Mouse (Mus musculus) liver, adult 2 months (tissue): ENCODE data around the gene Ergic1. TPM values are rescaled to one million over a fixed set of nuclear protein-coding genes. Genes with fewer than 3 reads are reported as not detected.

Experiments used
- DNase-seq: peaks from one replicate; pipeline ENCODE4 v3.0.0-alpha.2; 2011; ENCODE audit warnings: low read depth, low spot score; ENCODE audit errors: extremely low read depth
- H3K27ac ChIP-seq: fragments of 200-500 bp; replicated peaks from 2 replicates; pipeline ENCODE4 v1.5.1; 2012; ENCODE audit warnings: low read depth, mild to moderate bottlenecking, control low read depth, inconsistent platforms, low read length; ENCODE audit not compliant: insufficient read depth
- H3K27me3 ChIP-seq: fragments of 200-500 bp; 2 replicates; pipeline ENCODE4 v1.6.1; 2012; ENCODE audit warnings: mild to moderate bottlenecking, moderate library complexity, low read length, inconsistent platforms; ENCODE audit not compliant: control insufficient read depth, insufficient read depth
- H3K36me3 ChIP-seq: fragments of 200-500 bp; 2 replicates; pipeline ENCODE4 v1.6.1; 2012; ENCODE audit warnings: low read length, inconsistent platforms; ENCODE audit not compliant: control insufficient read depth, insufficient read depth
- H3K4me1 ChIP-seq: fragments of 200-500 bp; 2 replicates; pipeline ENCODE4 v1.6.1; 2011; ENCODE audit warnings: low read length; ENCODE audit not compliant: control insufficient read depth, insufficient read depth
- H3K4me3 ChIP-seq: fragments of 200-500 bp; 2 replicates; pipeline ENCODE4 v1.5.1; 2011; ENCODE audit warnings: low read depth, mild to moderate bottlenecking, control low read depth, low read length, moderate library complexity; ENCODE audit not compliant: insufficient read depth
- H3K79me2 ChIP-seq: fragments of 200-500 bp; 2 replicates; pipeline ENCODE4 v1.6.1; 2012; ENCODE audit warnings: inconsistent platforms, mild to moderate bottlenecking, low read length, moderate library complexity; ENCODE audit not compliant: control insufficient read depth, insufficient read depth
- H3K9ac ChIP-seq: fragments of 200-500 bp; 2 replicates; pipeline ENCODE4 v1.6.1; 2012; ENCODE audit warnings: low read depth, mild to moderate bottlenecking, control low read depth, inconsistent platforms, low read length
- CTCF ChIP-seq: fragments of 200-500 bp; IDR thresholded peaks from 2 replicates; pipeline ENCODE4 v1.5.1; 2011; ENCODE audit warnings: low read depth, low read length, control low read depth
- POLR2A ChIP-seq: fragments of 200-500 bp; IDR thresholded peaks from 2 replicates; pipeline ENCODE4 v1.6.1; 2011; ENCODE audit warnings: low read length, control low read depth; ENCODE audit not compliant: insufficient read depth; ENCODE audit errors: extremely low read depth
- WGBS: fragments of 180-500 bp; shearing (Covaris S2); methylation state at CpG from one replicate; pipeline ENCODE4 v1.1.7; 2018; 5-methylcytosine and 5-hydroxymethylcytosine counted together
- polyA plus RNA-seq: library from polyadenylated mRNA; depleted of rRNA; stranded (reverse); fragments of >200 nt; gene quantifications from 2 replicates; pipeline ENCODE4 v1.2.3, GENCODE M21; 2012
- total RNA-seq: library from RNA; depleted of rRNA; stranded (reverse); fragments of >200 nt; gene quantifications from 2 replicates; pipeline ENCODE4 v1.2.3, GENCODE M21; 2014

Ergic1 gene
- total and polyA plus RNA-seq, 2 experiments = 30.7 to 93.3 TPM

DNA sequence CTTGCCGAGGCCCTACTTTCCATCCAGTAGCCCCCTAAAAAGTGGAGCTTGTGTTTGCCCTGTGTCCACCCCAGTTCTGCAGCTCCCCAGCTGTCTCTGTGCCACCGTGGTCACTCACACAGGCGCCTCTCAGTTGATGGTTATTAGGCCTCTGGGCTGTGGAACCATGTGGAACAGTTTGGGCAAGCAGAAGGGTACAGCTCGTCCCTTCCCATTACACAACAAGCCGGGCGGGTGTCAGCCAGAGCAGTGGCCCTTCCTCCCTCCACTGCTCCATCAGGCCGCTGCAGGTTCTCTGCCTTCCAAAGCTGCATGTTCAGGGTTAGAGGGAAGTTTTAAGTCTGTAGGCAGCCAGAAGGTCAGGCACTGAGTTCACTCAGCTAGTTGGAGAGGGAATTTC, 129.8 kb downstream of the Ergic1 start:
- WGBS = 52% methylated on average over 7 of the region's 7 CpGs
- Histone ChIP-seq H3K79me2 (peaks cover 17% of the 10 kb centered on the region; the same call in 1 of the 2 replicates), H3K4me3 (no peak overlapping the region), H3K27me3 (no peaks in the 10 kb centered on the region), H3K9ac (no peak overlapping the region), H3K4me1 (peaks cover 12% of the 10 kb centered on the region), H3K27ac (no peak overlapping the region), H3K36me3 (peaks cover 10% of the 10 kb centered on the region; the same call in 1 of the 2 replicates)
- peak; percentile 69 for DNase-seq
- TF ChIP-seq POLR2A (no peak), CTCF (no peak)

DNA sequence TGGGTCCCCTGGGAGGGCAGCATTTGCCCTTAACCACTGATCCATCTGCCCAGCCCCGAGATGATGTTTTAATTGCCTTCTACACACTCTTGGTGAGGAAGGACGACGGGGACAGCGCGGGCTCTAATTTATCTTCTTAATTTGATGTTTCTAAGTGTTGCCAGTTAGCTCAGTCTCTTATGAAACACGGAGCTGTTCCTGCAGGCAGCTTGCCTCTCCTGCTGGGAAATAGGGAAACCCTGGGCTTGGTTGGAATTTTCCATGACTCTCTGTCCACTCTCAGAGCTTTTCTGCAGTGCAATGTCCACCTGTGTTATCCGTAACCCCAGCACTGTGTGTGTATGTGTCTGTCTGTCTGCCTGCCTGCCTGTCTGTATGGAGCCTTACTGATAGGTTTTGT, 132.1 kb downstream of the Ergic1 start:
- no peak overlapping the region for H3K4me3 ChIP-seq
- 73% methylated on average over 7 of the region's 7 CpGs for WGBS
- DNase-seq = peak; percentile 55
- peaks cover 8% of the 10 kb centered on the region for H3K4me1 ChIP-seq
- H3K79me2 ChIP-seq = peaks cover 13% of the 10 kb centered on the region; the same call in 1 of the 2 replicates
- TF ChIP-seq POLR2A (no peak), CTCF (no peak)
- H3K27me3 ChIP-seq = no peaks in the 10 kb centered on the region
- peaks cover 12% of the 10 kb centered on the region; the same call in 1 of the 2 replicates for H3K36me3 ChIP-seq
- no peak overlapping the region for H3K27ac ChIP-seq
- no peak overlapping the region for H3K9ac ChIP-seq

DNA sequence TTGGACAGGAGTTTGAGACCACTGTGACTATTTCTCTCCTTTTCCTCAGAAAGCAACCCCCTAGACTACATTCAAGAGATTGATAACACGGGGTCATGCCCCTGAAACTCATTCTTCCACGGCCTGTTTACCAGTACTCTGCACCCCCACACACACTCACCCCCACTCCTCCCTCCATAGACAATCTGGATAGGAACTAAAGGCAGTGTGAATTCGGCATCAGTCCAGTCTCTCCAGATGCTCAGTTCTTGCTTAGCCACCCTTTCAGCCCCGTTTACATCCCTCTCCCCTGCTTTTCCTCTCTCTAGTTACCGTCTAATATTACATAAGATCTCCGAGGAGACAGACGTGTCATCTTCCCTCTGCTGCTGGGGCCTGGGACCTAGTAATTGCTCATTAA, 132.9 kb downstream of the Ergic1 start:
- no peak overlapping the region for H3K9ac ChIP-seq
- WGBS = 44% methylated on average over 7 of the region's 7 CpGs
- H3K36me3 ChIP-seq = peaks cover 14% of the 10 kb centered on the region; the same call in 1 of the 2 replicates
- H3K4me3 ChIP-seq = no peak overlapping the region
- DNase-seq = no peak
- peaks cover 12% of the 10 kb centered on the region; the same call in 1 of the 2 replicates for H3K79me2 ChIP-seq
- H3K27me3 ChIP-seq = no peaks in the 10 kb centered on the region
- TF ChIP-seq CTCF (no peak), POLR2A (no peak)
- no peak overlapping the region for H3K27ac ChIP-seq
- H3K4me1 ChIP-seq = peaks cover 6% of the 10 kb centered on the region

DNA sequence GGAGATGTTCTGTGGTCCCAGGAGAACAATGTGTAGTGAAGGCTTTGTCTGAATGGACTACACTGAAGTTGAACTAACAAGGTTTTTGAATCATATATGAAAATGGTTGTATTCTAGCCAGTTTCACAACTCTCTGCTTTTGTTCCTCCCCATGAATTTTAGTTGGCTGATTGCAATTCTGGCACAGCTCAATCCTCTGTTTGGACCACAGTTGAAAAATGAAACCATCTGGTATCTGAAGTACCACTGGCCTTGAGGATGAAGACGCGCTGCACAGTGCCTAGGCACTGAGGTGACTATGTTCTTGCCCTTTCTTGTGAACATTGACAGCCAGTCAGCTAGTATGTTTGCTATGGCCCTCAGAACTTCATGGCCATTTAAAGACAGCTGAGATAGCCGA, 133.9 kb downstream of the Ergic1 start:
- no peak overlapping the region for H3K9ac ChIP-seq
- H3K79me2 ChIP-seq = peaks cover 2% of the 10 kb centered on the region; the same call in 1 of the 2 replicates
- H3K36me3 ChIP-seq = peaks cover 16% of the 10 kb centered on the region; the same call in 1 of the 2 replicates
- DNase-seq = no peak
- 90% methylated on average over 3 of the region's 3 CpGs for WGBS
- no peak for TF ChIP-seq CTCF
- no peak for TF ChIP-seq POLR2A
- H3K27me3 ChIP-seq = no peaks in the 10 kb centered on the region
- no peak overlapping the region for H3K4me3 ChIP-seq
- H3K27ac ChIP-seq = no peak overlapping the region
- H3K4me1 ChIP-seq = peaks cover 8% of the 10 kb centered on the region

DNA sequence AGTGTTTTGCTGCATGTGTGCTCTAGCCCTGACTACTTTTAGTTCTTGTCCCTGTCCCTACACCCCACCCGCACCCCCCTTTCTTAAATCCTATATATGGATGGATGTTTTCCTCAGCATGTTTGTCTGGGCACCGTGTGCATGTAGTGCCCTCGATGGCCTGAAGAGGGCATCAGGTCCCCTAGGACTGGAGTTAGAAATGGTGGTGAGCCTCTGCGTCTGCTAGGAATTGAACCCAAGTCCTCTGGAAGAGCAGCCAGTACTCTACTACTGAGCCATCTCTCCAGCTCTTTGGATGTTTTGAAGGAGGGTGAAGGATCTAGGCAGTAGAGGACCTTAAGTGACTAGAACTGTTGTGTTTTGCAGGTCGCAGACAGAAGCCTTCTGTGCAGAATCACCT, 137.6 kb downstream of the Ergic1 start:
- Histone ChIP-seq H3K27ac (no peak overlapping the region), H3K36me3 (peaks cover 16% of the 10 kb centered on the region; the same call in 1 of the 2 replicates), H3K4me3 (no peak overlapping the region), H3K9ac (no peak overlapping the region), H3K27me3 (no peaks in the 10 kb centered on the region), H3K79me2 (no peaks in the 10 kb centered on the region), H3K4me1 (peaks cover 12% of the 10 kb centered on the region)
- peak; percentile 77 for TF ChIP-seq CTCF
- no peak for TF ChIP-seq POLR2A
- WGBS = 94% methylated on average over 5 of the region's 5 CpGs
- DNase-seq = no peak

DNA sequence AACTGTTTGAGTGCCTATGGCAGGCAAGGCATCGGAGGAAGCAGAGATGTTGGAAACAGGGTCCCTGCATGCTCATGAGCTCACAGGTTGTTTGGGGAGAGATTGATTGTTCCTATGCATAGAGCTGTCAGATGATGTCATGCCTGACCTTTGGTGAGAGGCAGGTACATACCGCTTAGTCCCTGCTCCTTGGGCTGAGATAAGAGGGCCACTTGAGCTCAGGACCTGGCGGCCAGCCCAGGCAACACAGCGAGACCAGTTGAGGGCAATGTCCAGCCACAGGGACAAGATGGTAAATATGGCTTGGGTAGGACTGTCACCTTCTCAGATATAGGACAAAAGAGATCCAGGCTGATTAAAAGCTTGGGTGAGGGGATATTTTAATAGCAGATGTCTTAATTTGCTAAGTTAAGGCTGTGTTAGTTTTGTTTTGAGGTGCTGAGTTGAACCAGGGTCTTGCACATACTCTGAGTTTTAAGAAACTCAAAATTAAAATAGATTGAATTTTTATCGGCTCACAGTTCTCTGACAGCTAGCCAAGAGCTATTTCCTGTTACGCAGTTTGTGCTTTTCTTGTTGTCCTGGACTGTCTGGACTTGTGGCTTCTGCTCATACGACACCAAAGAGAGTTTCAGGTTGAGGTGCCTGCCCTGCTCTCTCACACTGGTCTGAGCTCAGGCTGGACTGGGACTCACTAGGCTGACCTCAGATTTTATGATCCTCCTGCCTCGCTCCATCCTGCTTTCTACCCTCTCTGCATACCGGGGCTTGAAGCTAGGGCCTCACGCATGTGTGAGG, 138.7 kb downstream of the Ergic1 start:
- Histone ChIP-seq H3K9ac (peak overlapping the region; percentile 9; the same call in 1 of the 2 replicates), H3K4me3 (no peak overlapping the region), H3K79me2 (no peaks in the 10 kb centered on the region), H3K27me3 (no peaks in the 10 kb centered on the region), H3K27ac (peak overlapping the region; percentile 63), H3K36me3 (peaks cover 12% of the 10 kb centered on the region; the same call in 1 of the 2 replicates), H3K4me1 (peaks cover 12% of the 10 kb centered on the region)
- WGBS = 37% methylated on average over 10 of the region's 10 CpGs
- no peak for TF ChIP-seq CTCF
- DNase-seq = peak; percentile 79
